8 mouse cellular contexts compared by ENCODE assay signal in genomic region chr5:29894606-29895595, GRCm38 (mm10).
A peak's percentile ranks its signal among the peaks of the same experiment; 100 is the strongest.
DNase-seq lines count a peak whose midpoint lies in the region; ATAC-seq and TF ChIP-seq lines count a peak whose summit lies in the region.

No protein-coding gene starts in this region.

- TF ChIP-seq CTCF in embryonic fibroblast, embryonic 13.5 days (IDR thresholded peaks at IDR 0.05; ENCODE audit: borderline replicate concordance, insufficient read depth, low read length): no peak

- H3K27ac ChIP-seq in embryonic fibroblast, embryonic 13.5 days (ENCODE audit: insufficient read depth, low read length): peak overlapping the region; percentile 15; the same call in 1 of the 2 replicates
- no peak overlapping the region for H3K27ac ChIP-seq in limb, embryonic 14.5 days (replicated peaks; ENCODE audit: low read depth, low read length)
- 0 out of 2 replicates have a peak overlapping the region, but pooled peaks have one; percentile 10 for H3K27ac ChIP-seq in stomach, embryonic 14.5 days (ENCODE audit: low read length)

- no peak for TF ChIP-seq POLR2A in embryonic fibroblast, embryonic 13.5 days (IDR thresholded peaks at IDR 0.05; ENCODE audit: low read depth, low read length)
- TF ChIP-seq POLR2A in limb, embryonic 14.5 days (IDR thresholded peaks at IDR 0.05; ENCODE audit: borderline replicate concordance, extremely low read depth, insufficient read depth, insufficient read length): no peak

- peaks cover 16% of the 10 kb centered on the region for H3K4me1 ChIP-seq in embryonic fibroblast, embryonic 13.5 days (ENCODE audit: control insufficient read depth, insufficient read depth, low read length)
- H3K4me1 ChIP-seq in limb, embryonic 14.5 days (ENCODE audit: control insufficient read depth, insufficient read depth, low read length): peaks cover 7% of the 10 kb centered on the region
- H3K4me1 ChIP-seq in stomach, embryonic 14.5 days (ENCODE audit: control insufficient read depth, insufficient read depth, low read length): 0 out of 2 replicates have a peak, but pooled peaks cover 5% of the 10 kb centered on the region

- no peaks in the 10 kb centered on the region for H3K9me3 ChIP-seq in limb, embryonic 14.5 days (ENCODE audit: control insufficient read depth, low read length)
- no peaks in the 10 kb centered on the region for H3K9me3 ChIP-seq in stomach, embryonic 14.5 days (ENCODE audit: control insufficient read depth, low read depth, low read length)

- H3K4me3 ChIP-seq in embryonic fibroblast, embryonic 13.5 days (ENCODE audit: insufficient read depth, low read length): no peak overlapping the region
- H3K4me3 ChIP-seq in limb, embryonic 14.5 days (replicated peaks; ENCODE audit: low read length): no peak overlapping the region
- no peak overlapping the region for H3K4me3 ChIP-seq in stomach, embryonic 14.5 days (ENCODE audit: low read depth, low read length)

- WGBS in limb, embryonic 14.5 days: 56% methylated on average over 9 of the region's 9 CpGs
- 30% methylated on average over 9 of the region's 9 CpGs for WGBS in stomach, embryonic 14.5 days

- DNase-seq in 3T3-L1 (ENCODE audit: low read depth, low spot score): peak; percentile 77
- DNase-seq in heart, postnatal 36 days: peak; percentile 11 to 26
- DNase-seq in limb, embryonic 14.5 days (ENCODE audit: low spot score): peak; percentile 77
- no peak for DNase-seq in right cerebral cortex, postnatal 25 days
- DNase-seq in spleen, postnatal 36 days (ENCODE audit: low spot score in 2 of 2): no peak
- no peak for DNase-seq in left cerebral cortex, adult 11 months (ENCODE audit: low spot score)

- peak; percentile 80 for ATAC-seq in limb, embryonic 14.5 days (ENCODE audit: low FRiP score, low read depth)
- no peak for ATAC-seq in stomach, embryonic 14.5 days (ENCODE audit: insufficient number of reproducible peaks, insufficient read depth, low FRiP score, low read depth)

- H3K36me3 ChIP-seq in limb, embryonic 14.5 days (ENCODE audit: control insufficient read depth, insufficient read depth, low read length): no peaks in the 10 kb centered on the region
- H3K36me3 ChIP-seq in stomach, embryonic 14.5 days (ENCODE audit: control insufficient read depth, insufficient read depth, low read length): no peaks in the 10 kb centered on the region

- intact Hi-C loops in heart, postnatal 36 days (cut with DNase I): loop anchor here (5.0 kb wide), 1 partner anchor 68 kb away; no protein-coding TSS in a partner anchor

- H3K4me2 ChIP-seq in limb, embryonic 14.5 days (replicated peaks; ENCODE audit: low read depth, low read length, severe bottlenecking): no peak overlapping the region
- no peak overlapping the region; the same call in 1 of the 2 replicates for H3K4me2 ChIP-seq in stomach, embryonic 14.5 days (replicated peaks; ENCODE audit: low read depth, low read length)

- H3K9ac ChIP-seq in limb, embryonic 14.5 days (ENCODE audit: low read depth, low read length, severe bottlenecking): no peak overlapping the region
- no peak overlapping the region for H3K9ac ChIP-seq in stomach, embryonic 14.5 days (replicated peaks; ENCODE audit: low read depth, low read length)

- H3K27me3 ChIP-seq in limb, embryonic 14.5 days (ENCODE audit: control insufficient read depth, insufficient read depth, low read length): no peaks in the 10 kb centered on the region
- no peaks in the 10 kb centered on the region for H3K27me3 ChIP-seq in stomach, embryonic 14.5 days (ENCODE audit: control insufficient read depth, insufficient read depth, low read length)

Comparison
In these comparisons a context has a peak if more than half of its experiments do, and no peak if none do; other contexts are left out.
1. DNase-seq: peak in 3T3-L1 (single experiment), heart, postnatal 36 days (2 of 2) and limb, embryonic 14.5 days (single experiment); none in right cerebral cortex, postnatal 25 days (single experiment), spleen, postnatal 36 days (0 of 2) and left cerebral cortex, adult 11 months (single experiment).